ENCODE assay signal across 24 mouse cellular contexts in the genomic region with DNA sequence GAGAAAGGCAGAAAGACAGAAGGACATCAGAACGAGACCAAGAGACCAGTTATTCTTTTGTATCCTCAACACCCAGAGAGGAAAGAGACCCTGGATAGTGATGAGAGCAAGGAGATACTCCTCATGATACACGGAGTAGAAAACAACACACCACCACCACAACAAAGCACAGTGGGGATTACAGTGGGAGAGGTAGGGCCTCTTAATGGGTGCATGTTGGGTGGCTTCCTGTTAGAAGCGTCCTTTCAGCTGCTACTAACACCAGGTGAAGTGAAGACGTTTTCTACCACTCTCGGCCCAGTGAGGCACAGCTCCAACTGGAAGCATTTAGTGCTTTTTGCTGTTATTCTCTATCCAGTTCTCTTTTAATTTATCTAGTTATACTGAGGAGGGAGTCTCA. TPM values are rescaled to one million over a fixed set of nuclear protein-coding genes. Genes with fewer than 3 reads are reported as not detected.
DNase-seq lines count a peak whose midpoint lies in the region; ATAC-seq and TF ChIP-seq lines count a peak whose summit lies in the region.
"Had no signal": no experiment of that assay in that cellular context is flagged by ENCODE, and none has a peak within 500 bp of the region (broad histone marks: within the 10 kb centered on the region; RNA-seq: fewer than 3 reads in every experiment).

No protein-coding gene starts in this region.

- H3K9me3 ChIP-seq in heart, embryonic 16.5 days (replicated peaks; ENCODE audit: control insufficient read depth, low read length), result no peaks in the 10 kb centered on the region
- H3K9me3 ChIP-seq: forebrain, embryonic 10.5 days; hindbrain, embryonic 13.5 days; intestine, embryonic 15.5 days; limb, embryonic 12.5 days had no signal

- peaks cover 6% of the 10 kb centered on the region; the same call in 1 of the 2 replicates for H3K4me1 ChIP-seq in heart, embryonic 16.5 days (ENCODE audit: control insufficient read depth, insufficient read depth, low read length)
- H3K4me1 ChIP-seq in thymus, adult 2 months (replicated peaks; ENCODE audit: control insufficient read depth, insufficient read depth, low read length), result peaks cover 30% of the 10 kb centered on the region

- H3K9ac ChIP-seq in heart, embryonic 16.5 days (ENCODE audit: low read length), result no peak overlapping the region
- H3K9ac ChIP-seq: intestine, embryonic 15.5 days; limb, embryonic 12.5 days; liver, postnatal 0 days had no signal

- H3K27me3 ChIP-seq in heart, embryonic 16.5 days (ENCODE audit: control insufficient read depth, insufficient read depth, low read length), result peaks cover 2% of the 10 kb centered on the region; the same call in 1 of the 2 replicates
- no peaks in the 10 kb centered on the region; the same call in 1 of the 2 replicates for H3K27me3 ChIP-seq in thymus, adult 2 months (ENCODE audit: control insufficient read depth, insufficient read depth, low read length)

- no peak for ATAC-seq in heart, embryonic 16.5 days (replicated peaks; ENCODE audit: extremely low read depth, insufficient read depth, low FRiP score)
- ATAC-seq: liver, postnatal 0 days; lung, postnatal 0 days had no signal

- H3K27ac ChIP-seq in heart, embryonic 16.5 days (ENCODE audit: low read length), result no peak overlapping the region
- H3K27ac ChIP-seq in thymus, adult 2 months (ENCODE audit: control insufficient read depth, insufficient read depth, low read length), result no peak overlapping the region
- H3K27ac ChIP-seq: heart, adult 2 months; hindbrain, embryonic 13.5 days; intestine, embryonic 15.5 days; limb, embryonic 12.5 days; macrophage; stomach, postnatal 0 days had no signal

- TF ChIP-seq POLR2A in thymus, adult 2 months (IDR thresholded peaks at IDR 0.05; ENCODE audit: control insufficient read depth, extremely low read depth, insufficient read depth, low read length, poor library complexity), result no peak

- WGBS in heart, embryonic 16.5 days, result 73% methylated on average over 5 of the region's 5 CpGs
- 16% methylated on average over 5 of the region's 5 CpGs for WGBS in thymus, adult 2 months

- peak overlapping the region; percentile 73 for H3K4me2 ChIP-seq in heart, embryonic 16.5 days (ENCODE audit: low read depth, low read length)
- H3K4me2 ChIP-seq: liver, embryonic 11.5 days had no signal

- H3K4me3 ChIP-seq in heart, embryonic 16.5 days (ENCODE audit: low read length), result no peak overlapping the region
- H3K4me3 ChIP-seq in thymus, adult 2 months (ENCODE audit: control insufficient read depth, insufficient read depth, low read length), result no peak overlapping the region
- H3K4me3 ChIP-seq: heart, adult 2 months had no signal

- H3K36me3 ChIP-seq in heart, embryonic 16.5 days (ENCODE audit: control insufficient read depth, insufficient read depth), result no peaks in the 10 kb centered on the region
- H3K36me3 ChIP-seq in thymus, adult 2 months (ENCODE audit: control insufficient read depth, insufficient read depth, low read length), result no peaks in the 10 kb centered on the region
- H3K36me3 ChIP-seq: hindbrain, embryonic 13.5 days; intestine, embryonic 15.5 days; limb, embryonic 12.5 days had no signal

- no peak for TF ChIP-seq CTCF in thymus, adult 2 months (IDR thresholded peaks at IDR 0.05; ENCODE audit: borderline replicate concordance, control insufficient read depth, extremely low read depth, insufficient read depth, low read length, poor library complexity)

- no peak for DNase-seq in heart, adult 9 months (ENCODE audit: low spot score in 2 of 2)
- peak; percentile 25 for DNase-seq in thymus, postnatal 0 days (ENCODE audit: low spot score)
- DNase-seq in thymus, adult 2 months, result no peak
- peak; percentile 68 for DNase-seq in T-cell, adult 2 months (ENCODE audit: low spot score)
- DNase-seq in naive thymus-derived CD4-positive, alpha-beta T cell, adult 2 months (ENCODE audit: low read depth), result peak; percentile 66
- no peak for DNase-seq in adrenal gland, adult 18-20 months (ENCODE audit: low spot score in 2 of 2)
- DNase-seq: adrenal gland, adult 2 months; cerebellum, adult 11 months; cerebellum, adult 9-11 months; gastrocnemius, postnatal 25 days; heart, adult 2 months; kidney, adult 8-10 months; kidney, postnatal 14 days; liver, postnatal 0 days; right cerebral cortex, postnatal 14 days had no signal

RNA-seq across cellular contexts. Expression of a gene that starts 1.1 kb away (rescaled TPM):
- 8.1 and 8.7 TPM in 2 replicates for polyA plus RNA-seq in heart, embryonic 16.5 days (2015; fragmentation: Nextera tagmentation; extraction: Ambion mirVana)
- polyA plus RNA-seq in thymus, postnatal 0 days (2015; fragmentation: Nextera tagmentation; extraction: Ambion mirVana), result 6.8 and 7.5 TPM in 2 replicates
- polyA plus RNA-seq in thymus, adult 2 months (2012; rRNA removed), result 21.8 and 25.2 TPM in 2 replicates
- 1 to 10 TPM; 1.1 to 1.9 TPM for total RNA-seq in adrenal gland, adult 18-20 months (2021)

Comparison
In these comparisons a context has a peak if more than half of its experiments do, and no peak if none do; other contexts are left out.
1. DNase-seq: peak in thymus, postnatal 0 days (single experiment), T-cell, adult 2 months (single experiment) and naive thymus-derived CD4-positive, alpha-beta T cell, adult 2 months (single experiment); none in heart, adult 9 months (0 of 2), thymus, adult 2 months (single experiment) and adrenal gland, adult 18-20 months (0 of 2).